Mouse (Mus musculus) erythroblast, embryonic 14.5 days (primary cell): Measurements from ENCODE around the gene Gpd2.

ENCODE experiments used
- GATA1 ChIP-seq: IDR thresholded peaks from 2 replicates; pipeline ENCODE4 v1.6.1; 2012; ENCODE audit warnings: low read length, inconsistent platforms, mixed read lengths
- TAL1 ChIP-seq: IDR thresholded peaks from 3 replicates; pipeline ENCODE4 v1.6.1; 2012; ENCODE audit warnings: low read length, inconsistent platforms, mixed read lengths

GRCm38 (mm10) chr2:57362503-57362902 is 125.1 kb downstream of the Gpd2 start:
- no peak for TF ChIP-seq TAL1
- no peak for TF ChIP-seq GATA1
